Mouse (Mus musculus) CH12.LX (cell line): ENCODE measurements at regions not wholly inside any gene's neighbourhood (a gene's known extent, or its start where the extent isn't known, plus 50 kb on each side); places are given as distances from the start of the nearest gene placed in this dataset.

ENCODE experiments used
- DNase-seq: peaks from one replicate; pipeline ENCODE4 v3.0.0-alpha.2; 2013; ENCODE audit errors: extremely low read depth
- H3K27ac ChIP-seq: 2 replicates; pipeline ENCODE4 v1.5.1; 2012; ENCODE audit warnings: low read depth, mild to moderate bottlenecking, control low read depth, moderate library complexity; ENCODE audit not compliant: insufficient read depth
- H3K27me3 ChIP-seq: replicated peaks from 2 replicates; pipeline ENCODE3; 2012; ENCODE audit warnings: inconsistent platforms
- H3K36me3 ChIP-seq, 2 experiments: replicated peaks in 1 of 2; 2 replicates each; pipeline versions ENCODE3 to v1.6.1; 2012; ENCODE audit warnings: inconsistent platforms in 1 of 2, low read length in 1 of 2, mild to moderate bottlenecking in 1 of 2, mixed read lengths in 1 of 2, moderate library complexity in 1 of 2; ENCODE audit not compliant: control insufficient read depth in 1 of 2, insufficient read depth in 1 of 2
- H3K4me1 ChIP-seq, 2 experiments: 2 replicates each; pipeline ENCODE4 v1.6.1; 2012; ENCODE audit warnings: inconsistent platforms in 1 of 2, moderate library complexity in 1 of 2; ENCODE audit not compliant: insufficient read depth in 2 of 2, control insufficient read depth in 1 of 2
- H3K4me2 ChIP-seq: 2 replicates; pipeline ENCODE4 v1.6.1; 2012; ENCODE audit warnings: low read depth, mild to moderate bottlenecking, control low read depth; ENCODE audit not compliant: poor library complexity, insufficient read depth, severe bottlenecking
- H3K4me3 ChIP-seq, 3 experiments: fragments of 150-350 bp in 1 of 3; sonication (generic) in 1 of 3; replicated peaks in 1 of 3; 2 replicates each; pipeline versions ENCODE3 to v1.5.1; 2011 to 2012; ENCODE audit warnings: low read depth in 2 of 3, low read length in 2 of 3, mild to moderate bottlenecking in 2 of 3, moderate library complexity in 2 of 3, control low read depth in 1 of 3, improper control_type of control experiment in 1 of 3, inconsistent platforms in 1 of 3, mixed read lengths in 1 of 3; ENCODE audit not compliant: poor library complexity in 1 of 3
- H3K79me2 ChIP-seq: replicated peaks from 2 replicates; pipeline ENCODE4 v1.6.1; 2012; ENCODE audit warnings: mild to moderate bottlenecking, moderate library complexity; ENCODE audit not compliant: control insufficient read depth, poor library complexity, insufficient read depth, severe bottlenecking; ENCODE audit errors: extremely low read depth
- H3K9ac ChIP-seq: 2 replicates; pipeline ENCODE4 v1.6.1; 2012; ENCODE audit warnings: low read depth, mild to moderate bottlenecking, control low read depth, moderate library complexity; ENCODE audit not compliant: insufficient read depth
- H3K9me3 ChIP-seq: replicated peaks from 2 replicates; pipeline ENCODE3; 2012; ENCODE audit warnings: low read length, inconsistent platforms, mixed read lengths
- BHLHE40 ChIP-seq: IDR thresholded peaks from 2 replicates; pipeline ENCODE4 v1.6.1; 2011; ENCODE audit warnings: mild to moderate bottlenecking, low read depth, low read length, improper control_type of control experiment
- E2F4 ChIP-seq: IDR thresholded peaks from 2 replicates; pipeline ENCODE4 v1.6.1; 2011; ENCODE audit warnings: low read depth, low read length, improper control_type of control experiment; ENCODE audit not compliant: insufficient replicate concordance
- ETS1 ChIP-seq: conservative IDR thresholded peaks from 2 replicates; pipeline ENCODE4 v1.6.1; 2012; ENCODE audit warnings: low read depth, mild to moderate bottlenecking, inconsistent platforms, low read length, improper control_type of control experiment, moderate library complexity
- GABPA ChIP-seq: IDR thresholded peaks from 2 replicates; pipeline ENCODE4 v1.6.1; 2012; ENCODE audit warnings: low read depth, low read length, improper control_type of control experiment, inconsistent platforms; ENCODE audit not compliant: insufficient replicate concordance
- HCFC1 ChIP-seq: IDR thresholded peaks from 2 replicates; pipeline ENCODE4 v1.6.1; 2012; ENCODE audit warnings: low read depth, mild to moderate bottlenecking, inconsistent platforms, low read length, improper control_type of control experiment
- KAT2A ChIP-seq: IDR thresholded peaks from 2 replicates; pipeline ENCODE4 v1.6.1; 2012; ENCODE audit warnings: low read length, improper control_type of control experiment, inconsistent platforms; ENCODE audit not compliant: insufficient replicate concordance
- MYC ChIP-seq: IDR thresholded peaks from 2 replicates; pipeline ENCODE4 v1.6.1; 2011; ENCODE audit warnings: low read depth, mild to moderate bottlenecking, improper control_type of control experiment, low read length
- RAD21 ChIP-seq: IDR thresholded peaks from 2 replicates; pipeline ENCODE4 v1.6.1; 2011; ENCODE audit warnings: low read depth, mild to moderate bottlenecking, low read length, improper control_type of control experiment, moderate library complexity
- RCOR1 ChIP-seq: conservative IDR thresholded peaks from 2 replicates; pipeline ENCODE4 v1.6.1; 2012; ENCODE audit warnings: low read depth, mild to moderate bottlenecking, inconsistent platforms, low read length, improper control_type of control experiment
- SMC3 ChIP-seq: IDR thresholded peaks from 2 replicates; pipeline ENCODE4 v1.6.1; 2011; ENCODE audit warnings: low read depth, low read length, improper control_type of control experiment
- TBP ChIP-seq: conservative IDR thresholded peaks from 2 replicates; pipeline ENCODE4 v1.6.1; 2011; ENCODE audit warnings: low read depth, low read length, improper control_type of control experiment
- TCF12 ChIP-seq: IDR thresholded peaks from 2 replicates; pipeline ENCODE4 v1.6.1; 2014; ENCODE audit warnings: low read depth, mild to moderate bottlenecking, inconsistent platforms, low read length, improper control_type of control experiment
- UBTF ChIP-seq: IDR thresholded peaks from 2 replicates; pipeline ENCODE4 v1.6.1; 2012; ENCODE audit warnings: low read depth, mild to moderate bottlenecking, inconsistent platforms, low read length, improper control_type of control experiment, moderate library complexity
- dilution Hi-C: fragments of 300-500 bp; cut with MboI; formaldehyde crosslinking; loops from 2 replicates; pipeline ENCODE4 v1.14.3; 2020; ENCODE audit warnings: low sequenced_read_pairs; ENCODE audit not compliant: extremely low pct_unique_long_range_greater_than_20kb, extremely low pct_ligation_motif_present
- in situ Hi-C: fragments of 300-500 bp; cut with MboI; formaldehyde crosslinking; loops from 3 replicates; pipeline ENCODE4 v1.14.3; 2019; ENCODE audit warnings: low sequenced_read_pairs, low pct_ligation_motif_present, low pct_unique_long_range_greater_than_20kb, mixed read lengths

GRCm38 (mm10) chr8:112072205-112072604, 57.4 kb upstream of the Gm6793 start:
- H3K9me3 ChIP-seq = no peaks in the 10 kb centered on the region
- in situ Hi-C loops (no loop called here), dilution Hi-C loops (no loop called here)
- peaks cover 36% of the 10 kb centered on the region for H3K27me3 ChIP-seq
- H3K36me3 ChIP-seq = no peaks in the 10 kb centered on the region
- TF ChIP-seq RAD21 = no peak
- no peak overlapping the region for H3K4me2 ChIP-seq
- H3K4me3 ChIP-seq = no peak overlapping the region
- no peak for DNase-seq
- H3K4me1 ChIP-seq = no peaks in the 10 kb centered on the region
- no peak overlapping the region for H3K9ac ChIP-seq
- no peaks in the 10 kb centered on the region for H3K79me2 ChIP-seq
- no peak overlapping the region for H3K27ac ChIP-seq

- no peaks in the 10 kb centered on the region for H3K4me1 ChIP-seq
- H3K79me2 ChIP-seq = no peaks in the 10 kb centered on the region
- H3K9me3 ChIP-seq = no peaks in the 10 kb centered on the region
- in situ Hi-C loops = no loop called here
- no peak overlapping the region for H3K9ac ChIP-seq
- H3K27me3 ChIP-seq = peaks cover 25% of the 10 kb centered on the region
- dilution Hi-C loops = no loop called here
- TF ChIP-seq MYC (no peak), KAT2A (no peak), ETS1 (no peak), TCF12 (no peak), UBTF (no peak), E2F4 (no peak), SMC3 (no peak), TBP (no peak), HCFC1 (no peak), RCOR1 (no peak), BHLHE40 (no peak), GABPA (no peak)
- no peak overlapping the region for H3K4me2 ChIP-seq
- H3K27ac ChIP-seq = no peak overlapping the region
- no peaks in the 10 kb centered on the region for H3K36me3 ChIP-seq
- no peak for DNase-seq
- no peak overlapping the region for H3K4me3 ChIP-seq
Observed at GRCm38 (mm10) chr8:112070251-112070650, 55.4 kb upstream of the Gm6793 start.
